Mouse (Mus musculus) intestine, postnatal 0 days (tissue): Measurements from ENCODE around the gene Gm8947. TPM values are rescaled to one million over a fixed set of nuclear protein-coding genes. Genes with fewer than 3 reads are reported as not detected.

Experiments used
- ATAC-seq: fragments of 200-750 bp; cut with Nextera tagmentation; 2 replicates; pipeline ENCODE4 v1.8.0; 2017; ENCODE audit warnings: mild to moderate bottlenecking, moderate TSS enrichment, moderate library complexity
- H3K27ac ChIP-seq: fragments of 300-500 bp; sonication (generic); 2 replicates; pipeline ENCODE4 v1.5.1; 2014; ENCODE audit warnings: mild to moderate bottlenecking, low read depth, low read length, moderate library complexity
- H3K27me3 ChIP-seq: fragments of 300-500 bp; sonication (generic); replicated peaks from 2 replicates; pipeline ENCODE4 v1.6.1; 2014; ENCODE audit warnings: low read length, mixed read lengths; ENCODE audit not compliant: control insufficient read depth, insufficient read depth
- H3K36me3 ChIP-seq: fragments of 300-500 bp; sonication (generic); 2 replicates; pipeline ENCODE4 v1.6.1; 2014; ENCODE audit warnings: mild to moderate bottlenecking, moderate library complexity; ENCODE audit not compliant: control insufficient read depth, insufficient read depth
- H3K4me1 ChIP-seq: fragments of 300-500 bp; sonication (generic); replicated peaks from 2 replicates; pipeline ENCODE4 v1.6.1; 2014; ENCODE audit warnings: antibody characterized with exemption, low read length, mixed read lengths; ENCODE audit not compliant: control insufficient read depth, insufficient read depth
- H3K4me2 ChIP-seq: fragments of 300-500 bp; sonication (generic); replicated peaks from 2 replicates; pipeline ENCODE4 v1.6.1; 2014; ENCODE audit warnings: low read depth, mild to moderate bottlenecking, moderate library complexity
- H3K4me3 ChIP-seq: fragments of 300-500 bp; sonication (generic); 2 replicates; pipeline ENCODE4 v1.5.1; 2014; ENCODE audit warnings: low read depth, low read length
- H3K9ac ChIP-seq: fragments of 300-500 bp; sonication (generic); 2 replicates; pipeline ENCODE4 v1.6.1; 2014; ENCODE audit warnings: mild to moderate bottlenecking, low read depth, low read length
- H3K9me3 ChIP-seq: fragments of 300-500 bp; sonication (generic); 2 replicates; pipeline ENCODE4 v1.6.1; 2016; ENCODE audit warnings: mixed run types; ENCODE audit not compliant: control insufficient read depth
- CTCF ChIP-seq: sonication (generic); IDR thresholded peaks from 2 replicates; pipeline ENCODE4 v1.5.1; 2016; ENCODE audit warnings: low read depth, mild to moderate bottlenecking, control low read depth, antibody characterized with exemption, moderate library complexity
- WGBS: fragments of 180-500 bp; shearing (Covaris S2); extraction: QIAGEN DNeasy Blood & Tissue Kit; methylation state at CpG from one replicate; pipeline ENCODE4 v1.1.7; 2014; 5-methylcytosine and 5-hydroxymethylcytosine counted together
- polyA plus RNA-seq: library from polyadenylated mRNA; unstranded; fragments of >200 nt; fragmentation: Nextera tagmentation; extraction: Ambion mirVana; gene quantifications from 2 replicates; pipeline ENCODE4 v1.2.1, GENCODE M21; 2015

The Gm8947 gene
- polyA plus RNA-seq, 1 experiment from 2014 or later, result not detected

DNA sequence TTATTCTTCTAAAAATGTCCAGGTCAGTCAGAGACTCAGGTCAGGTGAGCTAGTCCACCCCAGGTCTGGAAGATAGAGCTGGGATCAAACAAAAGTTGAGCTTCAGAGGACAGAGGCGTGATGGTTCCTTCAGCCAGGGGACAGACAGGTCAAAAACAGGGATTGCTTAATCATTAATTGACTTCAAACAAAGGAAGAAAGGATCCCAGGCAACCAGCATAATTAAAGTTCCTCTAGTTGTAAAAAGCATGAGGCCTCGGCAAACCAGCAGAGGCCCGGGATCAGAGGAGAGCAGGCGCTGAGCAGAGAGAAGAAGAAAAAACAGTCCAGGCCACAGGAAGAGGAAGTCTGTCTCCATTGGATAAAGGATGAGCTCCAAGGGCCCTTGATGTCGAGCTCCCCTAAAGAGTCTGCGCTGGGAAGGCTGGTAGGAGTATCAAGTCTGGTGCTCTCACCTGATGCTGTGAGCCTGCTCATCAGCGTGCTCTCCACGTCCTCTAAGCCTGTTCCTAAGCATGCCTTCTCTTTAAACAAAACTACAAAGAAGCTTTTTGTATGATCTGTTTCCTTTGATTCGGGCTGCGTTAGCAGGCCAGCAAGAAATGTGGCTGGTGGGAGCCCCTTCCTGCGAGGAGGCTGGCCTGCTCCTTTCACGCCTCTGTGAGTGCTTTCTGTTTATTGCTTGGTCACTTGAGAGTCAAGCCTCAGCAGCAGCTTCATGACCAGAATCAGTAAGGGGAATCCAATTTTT lies 24.7 kb upstream of the Gm8947 start:
- Histone ChIP-seq H3K4me1 (peaks cover 7% of the 10 kb centered on the region), H3K4me3 (no peak overlapping the region), H3K36me3 (no peaks in the 10 kb centered on the region), H3K27me3 (no peaks in the 10 kb centered on the region), H3K9ac (0 out of 2 replicates have a peak overlapping the region, but pooled peaks have one; percentile 22), H3K4me2 (peak overlapping the region; percentile 40), H3K9me3 (no peaks in the 10 kb centered on the region), H3K27ac (peak overlapping the region; percentile 74)
- WGBS, result 15% methylated on average over 12 of the region's 12 CpGs
- no peak for TF ChIP-seq CTCF
- peak; percentile 66 for ATAC-seq

DNA sequence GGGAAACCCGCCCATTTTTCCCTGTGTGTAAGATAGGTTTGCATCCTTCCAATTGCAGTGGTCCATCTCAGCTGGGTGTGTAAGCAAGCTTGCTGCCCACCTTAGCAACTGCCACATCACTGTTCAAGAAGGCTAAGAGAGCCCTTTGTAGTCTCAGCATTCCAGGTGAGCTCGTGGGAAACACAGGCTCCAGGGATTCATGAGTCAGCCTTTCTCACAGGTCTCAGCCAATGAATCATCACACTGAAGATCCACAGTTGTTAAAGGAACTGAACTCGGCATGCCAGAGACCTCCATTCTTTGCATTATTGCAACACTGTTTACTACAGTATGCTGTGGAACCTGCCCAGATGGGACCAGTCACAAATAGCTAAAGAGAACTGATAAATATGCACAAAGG lies 23.5 kb upstream of the Gm8947 start:
- Histone ChIP-seq H3K4me3 (no peak overlapping the region), H3K27me3 (no peaks in the 10 kb centered on the region), H3K27ac (no peak overlapping the region), H3K4me2 (no peak overlapping the region), H3K4me1 (peaks cover 7% of the 10 kb centered on the region), H3K9ac (no peak overlapping the region), H3K36me3 (no peaks in the 10 kb centered on the region), H3K9me3 (no peaks in the 10 kb centered on the region)
- TF ChIP-seq CTCF, result no peak
- ATAC-seq, result 0 out of 2 replicates have a peak, but pooled peaks have one; percentile 23
- 44% methylated on average over 3 of the region's 3 CpGs for WGBS

DNA sequence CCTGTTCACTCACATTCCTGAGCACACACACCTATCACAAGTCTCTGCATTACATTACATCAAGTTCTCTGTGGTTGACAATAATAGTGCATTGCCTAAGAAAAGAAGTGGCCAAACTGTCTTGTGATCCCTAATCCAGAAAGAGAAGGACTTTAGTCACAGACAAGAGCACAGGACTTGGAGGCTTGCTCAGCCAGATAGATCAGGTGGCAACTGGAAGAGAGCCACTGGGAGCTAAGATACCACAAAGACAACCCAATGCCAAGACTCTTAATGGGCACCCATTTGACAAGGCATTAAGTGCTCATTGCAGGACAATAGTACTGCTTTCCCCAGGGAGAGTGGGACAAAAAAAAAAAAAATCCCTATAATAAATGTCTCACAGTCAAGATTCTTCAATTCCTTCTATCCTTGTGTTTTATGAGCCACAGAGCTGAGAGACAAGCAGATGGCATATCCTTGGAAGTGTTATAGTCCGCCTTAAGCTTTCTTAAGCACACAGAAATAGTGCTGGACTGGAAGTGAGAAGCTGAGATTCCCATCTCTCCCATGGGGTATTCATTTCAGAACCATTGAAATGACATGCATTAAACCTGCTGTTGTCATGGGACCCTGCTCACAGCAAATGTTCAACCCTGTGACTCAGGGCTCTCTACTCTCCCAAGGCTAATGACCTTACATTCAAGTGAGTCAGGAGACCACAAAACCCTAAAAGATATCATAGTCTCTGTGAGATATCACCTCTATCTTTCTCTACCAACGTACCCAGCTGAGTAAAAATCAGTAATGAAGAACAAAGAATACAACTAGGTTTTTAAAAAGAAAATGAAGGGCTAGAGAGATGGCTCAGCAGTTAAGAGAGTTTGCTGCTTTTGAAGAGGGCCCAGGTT lies 20.4 kb upstream of the Gm8947 start:
- Histone ChIP-seq H3K4me2 (no peak overlapping the region), H3K4me3 (no peak overlapping the region), H3K9me3 (no peaks in the 10 kb centered on the region), H3K4me1 (peaks cover 4% of the 10 kb centered on the region; the same call in 1 of the 2 replicates), H3K9ac (no peak overlapping the region), H3K27me3 (no peaks in the 10 kb centered on the region), H3K36me3 (no peaks in the 10 kb centered on the region), H3K27ac (peak overlapping the region; percentile 61)
- 61% methylated on average over 2 of the region's 2 CpGs for WGBS
- TF ChIP-seq CTCF, result no peak
- peak; percentile 70 for ATAC-seq

DNA sequence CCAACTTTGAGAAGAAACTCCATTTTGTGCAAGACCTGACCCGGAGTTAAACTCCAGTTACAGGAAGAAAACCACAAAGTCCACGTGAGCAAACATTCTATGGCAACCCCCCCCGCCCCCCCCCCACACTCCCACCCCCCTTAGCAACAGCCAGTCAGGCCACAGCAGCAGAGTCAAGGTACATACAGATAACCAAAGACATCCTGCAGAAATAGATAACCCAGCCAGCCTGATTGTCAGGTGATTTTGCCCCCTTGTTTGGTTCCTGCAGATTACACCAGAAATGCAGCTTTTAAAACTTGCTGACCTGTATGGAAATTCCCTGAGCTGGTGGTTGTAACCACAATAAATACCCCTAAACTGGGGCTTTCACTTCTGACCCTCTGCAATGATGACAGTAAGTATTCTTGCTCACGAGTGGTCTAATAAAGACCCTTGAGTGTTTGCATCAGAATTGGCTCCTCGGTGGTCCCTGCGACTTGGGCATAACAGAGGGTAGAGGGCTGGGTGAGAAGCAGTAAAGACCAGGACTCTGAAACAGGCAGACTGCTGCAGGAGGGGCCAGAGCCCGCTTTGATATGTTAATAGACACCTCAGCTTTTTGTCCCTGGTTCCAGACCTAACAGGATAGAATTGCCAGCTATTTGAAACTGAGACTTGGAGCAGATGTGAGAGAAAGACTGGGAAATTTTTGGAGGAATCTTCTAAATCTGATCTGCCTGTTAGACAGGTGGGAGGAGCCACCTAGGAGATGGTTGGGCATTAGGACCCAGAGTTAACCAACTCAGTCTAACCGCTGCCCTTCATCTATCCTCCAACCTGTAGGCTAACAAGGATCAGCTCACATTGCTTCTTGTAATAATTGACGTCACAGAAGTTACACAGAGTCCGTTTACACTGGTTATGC lies 14.9 kb upstream of the Gm8947 start:
- Histone ChIP-seq H3K9me3 (no peaks in the 10 kb centered on the region), H3K9ac (no peak overlapping the region), H3K4me1 (no peaks in the 10 kb centered on the region; the same call in 1 of the 2 replicates), H3K27me3 (no peaks in the 10 kb centered on the region), H3K27ac (peak overlapping the region; percentile 71), H3K4me3 (no peak overlapping the region), H3K4me2 (peak overlapping the region; percentile 50), H3K36me3 (no peaks in the 10 kb centered on the region)
- WGBS, result 9% methylated on average over 10 of the region's 10 CpGs
- no peak for TF ChIP-seq CTCF
- ATAC-seq, result peak; percentile 97

DNA sequence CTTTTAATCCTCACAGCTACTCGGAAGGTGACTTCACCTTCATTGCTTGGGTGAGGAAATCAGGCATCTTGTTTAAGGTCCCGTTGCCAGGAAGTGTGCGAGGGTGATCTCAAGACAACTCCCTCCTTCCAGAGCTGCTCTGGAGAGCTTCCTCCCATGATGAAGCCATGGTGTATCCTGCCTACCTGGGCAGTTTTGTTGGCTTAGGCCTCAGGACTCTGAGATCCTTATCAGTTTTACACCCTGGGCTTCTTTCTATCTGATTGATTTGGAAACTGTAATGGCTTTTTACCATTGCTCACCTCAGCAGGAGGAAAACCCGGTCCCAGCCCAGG lies 14.3 kb upstream of the Gm8947 start:
- no peaks in the 10 kb centered on the region for H3K27me3 ChIP-seq
- TF ChIP-seq CTCF, result no peak
- 8% methylated on average over 4 of the region's 4 CpGs for WGBS
- H3K27ac ChIP-seq, result peak overlapping the region; percentile 71; the same call in 1 of the 2 replicates
- ATAC-seq, result no peak
- no peaks in the 10 kb centered on the region; the same call in 1 of the 2 replicates for H3K4me1 ChIP-seq
- H3K9me3 ChIP-seq, result no peaks in the 10 kb centered on the region
- no peak overlapping the region for H3K9ac ChIP-seq
- H3K4me2 ChIP-seq, result peak overlapping the region; percentile 50
- H3K4me3 ChIP-seq, result no peak overlapping the region
- no peaks in the 10 kb centered on the region for H3K36me3 ChIP-seq
